28 mouse cellular contexts compared by ENCODE assay signal in the genomic region with DNA sequence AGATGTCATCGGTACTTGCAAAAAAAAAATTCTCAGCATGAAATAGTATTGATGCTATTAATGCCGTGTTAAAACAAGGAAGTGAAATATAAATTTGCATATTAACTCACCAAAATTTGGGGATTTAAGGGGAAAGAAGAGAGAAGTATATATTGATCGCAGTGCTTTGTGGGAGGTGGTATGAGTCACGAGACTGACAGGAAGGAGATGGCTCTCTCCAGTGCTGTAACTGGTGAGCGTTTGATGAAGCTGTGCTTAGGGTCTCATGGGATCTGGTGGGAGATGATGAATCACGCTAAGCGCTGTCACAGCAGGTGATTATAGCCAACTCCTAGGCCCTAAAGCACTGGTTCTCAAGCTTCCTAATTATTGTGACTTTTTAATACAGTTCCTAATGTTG.
A peak's percentile ranks its signal among the peaks of the same experiment; 100 is the strongest.
DNase-seq lines count a peak whose midpoint lies in the region; TF ChIP-seq lines count a peak whose summit lies in the region.
"Had no signal": no experiment of that assay in that cellular context is flagged by ENCODE, and none has a peak within 500 bp of the region (broad histone marks: within the 10 kb centered on the region; RNA-seq: fewer than 3 reads in every experiment).

No protein-coding gene starts in this region.

- H3K79me2 ChIP-seq in heart, adult 2 months (replicated peaks; ENCODE audit: control insufficient read depth, insufficient read depth, low read length), result no peaks in the 10 kb centered on the region

- H3K27me3 ChIP-seq in heart, adult 2 months (ENCODE audit: control insufficient read depth, insufficient read depth, low read length), result no peaks in the 10 kb centered on the region
- H3K27me3 ChIP-seq: embryonic facial prominence, embryonic 13.5 days; forebrain, embryonic 13.5 days; heart, embryonic 12.5 days; heart, embryonic 15.5 days; hindbrain, embryonic 13.5 days; intestine, embryonic 15.5 days had no signal

- TF ChIP-seq EP300 in heart, adult 2 months (IDR thresholded peaks at IDR 0.05; ENCODE audit: insufficient read depth, low read depth, low read length), result no peak

- H3K27ac ChIP-seq in heart, adult 2 months, result no peak overlapping the region
- H3K27ac ChIP-seq: embryonic facial prominence, embryonic 10.5 days; embryonic facial prominence, embryonic 13.5 days; forebrain, embryonic 10.5 days; forebrain, embryonic 13.5 days; gastrocnemius, adult 2 months; heart, embryonic 15.5 days; hindbrain, embryonic 10.5 days; hindbrain, embryonic 13.5 days; intestine, embryonic 15.5 days had no signal

- no peak overlapping the region for H3K4me3 ChIP-seq in heart, adult 2 months
- H3K4me3 ChIP-seq: embryonic facial prominence, embryonic 10.5 days; embryonic facial prominence, embryonic 13.5 days; forebrain, embryonic 10.5 days; forebrain, embryonic 13.5 days; gastrocnemius, adult 2 months; heart, embryonic 12.5 days; heart, embryonic 15.5 days; hindbrain, embryonic 10.5 days; hindbrain, embryonic 13.5 days; intestine, embryonic 15.5 days had no signal

- H3K36me3 ChIP-seq in heart, adult 2 months (ENCODE audit: control insufficient read depth, insufficient read depth, low read length), result no peaks in the 10 kb centered on the region
- H3K36me3 ChIP-seq: embryonic facial prominence, embryonic 10.5 days; embryonic facial prominence, embryonic 13.5 days; forebrain, embryonic 10.5 days; G1E; heart, embryonic 12.5 days; heart, embryonic 15.5 days; hindbrain, embryonic 10.5 days; hindbrain, embryonic 13.5 days; intestine, embryonic 15.5 days had no signal

- no peaks in the 10 kb centered on the region for H3K4me1 ChIP-seq in heart, adult 2 months (ENCODE audit: control insufficient read depth, insufficient read depth, low read length)
- H3K4me1 ChIP-seq: embryonic facial prominence, embryonic 13.5 days; heart, embryonic 12.5 days; heart, embryonic 15.5 days; intestine, embryonic 15.5 days had no signal

- intact Hi-C loops in heart, adult 2 months (cut with DNase I), result no loop called here

- DNase-seq in 3T3-L1 (ENCODE audit: low read depth, low spot score), result peak; percentile 27
- peak; percentile 7 for DNase-seq in A20 (ENCODE audit: low read depth, low spot score)
- peak; percentile 38 for DNase-seq in NIH3T3 (ENCODE audit: low read depth)
- no peak for DNase-seq in lung, postnatal 14 days
- no peak for DNase-seq in spleen, adult 12 weeks (ENCODE audit: low spot score)
- DNase-seq in heart, adult 2 months, result no peak
- DNase-seq: adrenal gland, adult 2 months; adrenal gland, postnatal 14 days; cerebellum, adult 11 months; cerebellum, adult 2 months; cerebellum, adult 9-11 months; cerebellum, postnatal 25 days; embryo, embryonic 11 days; gastrocnemius, adult 2 months; gastrocnemius, postnatal 14 days; heart, adult 11 months; heart, postnatal 10 days; heart, postnatal 36 days had no signal

- no peak for TF ChIP-seq POLR2A in heart, adult 2 months (IDR thresholded peaks at IDR 0.05; ENCODE audit: insufficient read depth, low read depth, low read length)

- no peak for TF ChIP-seq CTCF in heart, adult 2 months (IDR thresholded peaks at IDR 0.05)

- no peak overlapping the region for H3K9ac ChIP-seq in heart, adult 2 months (ENCODE audit: low read depth, low read length)
- H3K9ac ChIP-seq: embryonic facial prominence, embryonic 13.5 days; forebrain, embryonic 13.5 days; heart, embryonic 12.5 days; heart, embryonic 15.5 days; hindbrain, embryonic 13.5 days; intestine, embryonic 15.5 days had no signal

- 68% methylated on average over 7 of the region's 7 CpGs for WGBS in heart, adult 2 months

Comparison
In these comparisons a context has a peak if more than half of its experiments do, and no peak if none do; other contexts are left out.
1. DNase-seq: peak in 3T3-L1 (single experiment), A20 (single experiment) and NIH3T3 (single experiment); none in lung, postnatal 14 days (single experiment), spleen, adult 12 weeks (single experiment) and heart, adult 2 months (0 of 2).